ENCODE assay signal across 9 mouse cellular contexts in genomic region chr7:80992063-80992462, GRCm38 (mm10). TPM values are rescaled to one million over a fixed set of nuclear protein-coding genes. Genes with fewer than 3 reads are reported as not detected.
A peak's percentile ranks its signal among the peaks of the same experiment; 100 is the strongest.
DNase-seq lines count a peak whose midpoint lies in the region; ATAC-seq lines count a peak whose summit lies in the region.
"Had no signal": no experiment of that assay in that cellular context is flagged by ENCODE, and none has a peak within 500 bp of the region (broad histone marks: within the 10 kb centered on the region; RNA-seq: fewer than 3 reads in every experiment).

No protein-coding gene starts in this region.

- H3K36me3 ChIP-seq in hindbrain, embryonic 12.5 days: no peaks in the 10 kb centered on the region
- H3K36me3 ChIP-seq in midbrain, embryonic 12.5 days: no peaks in the 10 kb centered on the region

- peak overlapping the region; percentile 87; the same call in 1 of the 2 replicates for H3K9ac ChIP-seq in hindbrain, embryonic 12.5 days
- peak overlapping the region; percentile 98; the same call in 1 of the 2 replicates for H3K9ac ChIP-seq in midbrain, embryonic 12.5 days (replicated peaks)

- 83% methylated on average over 6 of the region's 6 CpGs for WGBS in hindbrain, embryonic 12.5 days
- WGBS in midbrain, embryonic 12.5 days: 84% methylated on average over 6 of the region's 6 CpGs

- H3K9me3 ChIP-seq in hindbrain, embryonic 12.5 days (replicated peaks): no peaks in the 10 kb centered on the region
- no peaks in the 10 kb centered on the region for H3K9me3 ChIP-seq in midbrain, embryonic 12.5 days

- H3K4me1 ChIP-seq in hindbrain, embryonic 12.5 days: peaks cover 29% of the 10 kb centered on the region
- H3K4me1 ChIP-seq in midbrain, embryonic 12.5 days: peaks cover 25% of the 10 kb centered on the region

- DNase-seq in heart, adult 11 months: peak; percentile 86
- DNase-seq in heart, postnatal 25 days (ENCODE audit: low spot score): no peak
- DNase-seq in MN1 (ENCODE audit: low spot score): peak; percentile 13
- no peak for DNase-seq in adrenal gland, adult 18-20 months (ENCODE audit: low spot score in 2 of 2)
- DNase-seq in adrenal gland, postnatal 25 days: no peak
- DNase-seq in spleen, postnatal 14 days (ENCODE audit: low spot score in 2 of 2): no peak
- DNase-seq: lung, postnatal 4 days had no signal

- H3K4me3 ChIP-seq in hindbrain, embryonic 12.5 days: peak overlapping the region; percentile 93
- H3K4me3 ChIP-seq in midbrain, embryonic 12.5 days: peak overlapping the region; percentile 90

- ATAC-seq in hindbrain, embryonic 12.5 days (ENCODE audit: low FRiP score): no peak
- no peak for ATAC-seq in midbrain, embryonic 12.5 days (ENCODE audit: low FRiP score, low read depth)

- H3K27ac ChIP-seq in hindbrain, embryonic 12.5 days: peak overlapping the region; percentile 99; the same call in 1 of the 2 replicates
- peak overlapping the region; percentile 98; the same call in 1 of the 2 replicates for H3K27ac ChIP-seq in midbrain, embryonic 12.5 days (replicated peaks)

- H3K27me3 ChIP-seq in hindbrain, embryonic 12.5 days: no peaks in the 10 kb centered on the region
- H3K27me3 ChIP-seq in midbrain, embryonic 12.5 days: no peaks in the 10 kb centered on the region

- H3K4me2 ChIP-seq in hindbrain, embryonic 12.5 days (replicated peaks): peak overlapping the region; percentile 83
- H3K4me2 ChIP-seq in midbrain, embryonic 12.5 days (replicated peaks): peak overlapping the region; percentile 83

- intact Hi-C loops in heart, postnatal 25 days (cut with DNase I): loop anchor here (5.0 to 10.0 kb wide), 3 partner anchors 45 to 353 kb away; partner anchors contain the start of genes Rps17 and Sec11a

RNA-seq across cellular contexts. Expression of gene Zfp592, which starts 1.4 kb away (rescaled TPM):
- 10 to 100 TPM; 13.8 to 15.7 TPM for total RNA-seq in heart, postnatal 25 days (2021)
- polyA plus RNA-seq in hindbrain, embryonic 12.5 days (2016; fragmentation: Nextera tagmentation; extraction: Ambion mirVana): 12.8 and 19.3 TPM in 2 replicates
- polyA plus RNA-seq in midbrain, embryonic 12.5 days (2016; fragmentation: Nextera tagmentation; extraction: Ambion mirVana): 12.4 and 13.8 TPM in 2 replicates
- 10 to 100 TPM; 25.4 to 35.8 TPM for total RNA-seq in adrenal gland, adult 18-20 months (2021)
- total RNA-seq in adrenal gland, postnatal 25 days (2021): 26.8 and 28.7 TPM in 2 replicates

RNA-seq across cellular contexts. Expression of gene Sec11a, which starts 44.5 kb away (rescaled TPM):
- 10 to 100 TPM; 47.8 to 59.0 TPM for total RNA-seq in heart, postnatal 25 days (2021)
- 175 and 183 TPM in 2 replicates for polyA plus RNA-seq in hindbrain, embryonic 12.5 days (2016; fragmentation: Nextera tagmentation; extraction: Ambion mirVana)
- 164 and 172 TPM in 2 replicates for polyA plus RNA-seq in midbrain, embryonic 12.5 days (2016; fragmentation: Nextera tagmentation; extraction: Ambion mirVana)
- 10 to 100 TPM; 91.6 to 94.5 TPM for total RNA-seq in adrenal gland, adult 18-20 months (2021)
- 88.8 and 100 TPM in 2 replicates for total RNA-seq in adrenal gland, postnatal 25 days (2021)

Comparison
In these comparisons a context has a peak if more than half of its experiments do, and no peak if none do; other contexts are left out.
1. DNase-seq: peak in heart, adult 11 months (single experiment) and MN1 (single experiment); none in heart, postnatal 25 days (single experiment), adrenal gland, adult 18-20 months (0 of 2), adrenal gland, postnatal 25 days (single experiment) and spleen, postnatal 14 days (0 of 2).